Mouse (Mus musculus) monocyte, adult 2 months (primary cell): ENCODE data around the gene Ptgdr2.

ENCODE experiments used
- DNase-seq, 2 experiments: peaks; one replicate each; pipeline ENCODE4 v3.0.0; 2022; ENCODE audit warnings: low spot score in 2 of 2, low read depth in 1 of 2

The Ptgdr2 gene

GRCm38 (mm10) chr19:10930641-10931040 is 6.3 kb upstream of the Ptgdr2 start:
- no peak for DNase-seq

- no peak for DNase-seq
Observed at GRCm38 (mm10) chr19:10935029-10935428, 1.9 kb upstream of the Ptgdr2 start.

- DNase-seq: no peak
Observed at GRCm38 (mm10) chr19:10936077-10936476, 883 bp upstream of the Ptgdr2 start.

GRCm38 (mm10) chr19:10938771-10939170 is 1.8 kb downstream of the Ptgdr2 start:
- no peak for DNase-seq

- peak in 1 of 2 experiments; percentile 26 for DNase-seq
Observed at GRCm38 (mm10) chr19:10940097-10940800, 3.3 kb downstream of the Ptgdr2 start.

GRCm38 (mm10) chr19:10940801-10941457 is 4.0 kb downstream of the Ptgdr2 start:
- DNase-seq: no peak

- peak; percentile 29 to 41 for DNase-seq
Observed at GRCm38 (mm10) chr19:10943955-10944354, 7.0 kb downstream of the Ptgdr2 start.

- no peak for DNase-seq
Observed at GRCm38 (mm10) chr19:10946506-10946905, 9.5 kb downstream of the Ptgdr2 start.

- no peak for DNase-seq
Observed at GRCm38 (mm10) chr19:10947219-10947618, 10.3 kb downstream of the Ptgdr2 start.

GRCm38 (mm10) chr19:10948416-10948815 is 11.5 kb downstream of the Ptgdr2 start:
- no peak for DNase-seq

- peak; percentile 89 to 90 for DNase-seq
Observed at GRCm38 (mm10) chr19:10949112-10949511, 12.2 kb downstream of the Ptgdr2 start, which contains the start of gene Ccdc86. Gene Ccdc86, minus strand, starts transcription at chr19:10949266.

- no peak for DNase-seq
Observed at GRCm38 (mm10) chr19:10949558-10949957, 12.6 kb downstream of the Ptgdr2 start.

GRCm38 (mm10) chr19:10952021-10952939 is 15.3 kb downstream of the Ptgdr2 start:
- no peak for DNase-seq

GRCm38 (mm10) chr19:10959085-10959977 is 22.4 kb downstream of the Ptgdr2 start:
- DNase-seq: no peak

GRCm38 (mm10) chr19:10959978-10960346 is 23.0 kb downstream of the Ptgdr2 start:
- no peak for DNase-seq

GRCm38 (mm10) chr19:10965721-10966120 is 28.8 kb downstream of the Ptgdr2 start:
- DNase-seq: no peak

GRCm38 (mm10) chr19:10968578-10968977 is 31.6 kb downstream of the Ptgdr2 start:
- no peak for DNase-seq

GRCm38 (mm10) chr19:10970457-10970856 is 33.5 kb downstream of the Ptgdr2 start:
- no peak for DNase-seq

GRCm38 (mm10) chr19:10972660-10973059 is 35.7 kb downstream of the Ptgdr2 start:
- DNase-seq: no peak

GRCm38 (mm10) chr19:10973187-10973586 is 36.2 kb downstream of the Ptgdr2 start:
- DNase-seq: no peak
